In the genomic region with DNA sequence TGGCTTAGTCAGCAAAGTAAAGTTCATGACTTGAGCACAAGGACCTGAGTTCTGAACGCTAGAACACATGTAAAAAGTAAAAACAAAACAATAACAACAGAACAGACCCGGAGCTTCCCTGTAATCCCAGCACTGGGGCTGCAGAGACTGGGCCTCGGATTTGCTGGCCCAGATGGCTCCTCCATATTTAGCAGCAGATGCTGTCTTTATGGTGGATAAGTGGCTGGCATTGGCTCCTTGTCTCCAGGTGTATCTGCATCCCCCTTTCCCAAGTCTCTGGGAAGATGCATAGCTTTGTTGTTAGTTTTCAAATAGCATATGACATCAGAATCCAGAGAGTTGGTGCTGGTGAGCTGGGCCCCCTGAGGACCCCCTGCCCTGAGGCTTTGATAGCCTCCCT, we compare ENCODE assay signal across 28 mouse cellular contexts.
"Had no signal": no experiment of that assay in that cellular context is flagged by ENCODE, and none has a peak within 500 bp of the region (broad histone marks: within the 10 kb centered on the region; RNA-seq: fewer than 3 reads in every experiment).

No protein-coding gene starts in this region.

- H3K4me3 ChIP-seq: heart, adult 2 months; heart, embryonic 13.5 days; heart, embryonic 15.5 days; hindbrain, embryonic 10.5 days; hindbrain, embryonic 12.5 days; intestine, embryonic 15.5 days; layer of hippocampus, adult 2 months; left cerebral cortex, adult 2 months; limb, embryonic 10.5 days; limb, embryonic 12.5 days; liver, embryonic 13.5 days had no signal

- H3K36me3 ChIP-seq: heart, embryonic 15.5 days; hindbrain, embryonic 12.5 days; intestine, embryonic 15.5 days had no signal

- H3K27me3 ChIP-seq: heart, embryonic 13.5 days; heart, embryonic 15.5 days; hindbrain, embryonic 12.5 days; intestine, embryonic 15.5 days; limb, embryonic 12.5 days; liver, embryonic 13.5 days had no signal

- H3K4me2 ChIP-seq: heart, embryonic 11.5 days; heart, embryonic 13.5 days; heart, embryonic 15.5 days; hindbrain, embryonic 12.5 days; hindbrain, embryonic 14.5 days; intestine, embryonic 15.5 days; limb, embryonic 12.5 days; liver, embryonic 11.5 days; liver, embryonic 13.5 days had no signal

- H3K9me3 ChIP-seq: heart, embryonic 13.5 days; heart, embryonic 15.5 days; hindbrain, embryonic 10.5 days; hindbrain, embryonic 12.5 days; intestine, embryonic 15.5 days; limb, embryonic 10.5 days; liver, embryonic 13.5 days had no signal

- H3K27ac ChIP-seq: heart, adult 2 months; heart, embryonic 13.5 days; heart, embryonic 15.5 days; hindbrain, embryonic 10.5 days; hindbrain, embryonic 12.5 days; hindbrain, embryonic 14.5 days; intestine, embryonic 15.5 days; layer of hippocampus, adult 2 months; left cerebral cortex, adult 2 months; limb, embryonic 10.5 days; limb, embryonic 12.5 days; liver, embryonic 13.5 days had no signal

- ATAC-seq: hindbrain, embryonic 16.5 days; inflammation-experienced regulatory T-cells, adult 6 months; intestine, embryonic 15.5 days; intestine, postnatal 0 days had no signal

- DNase-seq: gastrocnemius, postnatal 14 days; gastrocnemius, postnatal 36 days; heart, adult 11 months; heart, adult 2 months; heart, postnatal 14 days; heart, postnatal 4 days; kidney, adult 18-20 months; kidney, adult 8-10 months; kidney, postnatal 10 days; kidney, postnatal 25 days; kidney, postnatal 4 days; liver; liver, embryonic 13.5 days had no signal

- H3K9ac ChIP-seq: heart, embryonic 13.5 days; heart, embryonic 15.5 days; hindbrain, embryonic 12.5 days; hindbrain, embryonic 14.5 days; intestine, embryonic 15.5 days; limb, embryonic 12.5 days; liver, embryonic 13.5 days had no signal
